In the genomic region with DNA sequence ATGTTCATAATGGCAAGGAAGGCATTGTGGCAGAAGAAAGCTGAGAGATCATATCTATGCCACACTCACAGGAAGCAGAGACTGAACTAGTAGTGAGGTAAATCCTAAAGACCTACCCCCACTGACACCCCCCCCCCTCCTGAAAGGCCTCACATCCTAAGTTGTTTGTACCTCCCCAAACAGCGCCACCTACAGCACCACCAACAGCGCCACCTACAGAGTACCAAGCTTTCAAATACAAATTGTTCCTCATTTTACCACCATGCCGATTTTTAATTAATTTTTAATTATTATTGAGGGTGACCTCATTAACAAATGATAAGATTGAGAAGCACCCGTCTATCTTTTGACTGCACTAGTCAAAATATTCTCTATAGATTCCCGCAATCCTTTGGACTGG, we compare ENCODE assay signal across 17 mouse cellular contexts.
DNase-seq lines count a peak whose midpoint lies in the region; ATAC-seq and TF ChIP-seq lines count a peak whose summit lies in the region.
"Had no signal": no experiment of that assay in that cellular context is flagged by ENCODE, and none has a peak within 500 bp of the region (broad histone marks: within the 10 kb centered on the region; RNA-seq: fewer than 3 reads in every experiment).

No protein-coding gene starts in this region.

- no peak overlapping the region for H3K9ac ChIP-seq in forebrain, postnatal 0 days
- H3K9ac ChIP-seq in forebrain, embryonic 13.5 days, result no peak overlapping the region
- H3K9ac ChIP-seq: forebrain, embryonic 12.5 days; liver, embryonic 13.5 days had no signal

- H3K4me3 ChIP-seq in forebrain, postnatal 0 days (ENCODE audit: low read depth, low read length), result no peak overlapping the region
- no peak overlapping the region for H3K4me3 ChIP-seq in forebrain, embryonic 13.5 days
- H3K4me3 ChIP-seq in left cerebral cortex, adult 2 months, result no peak overlapping the region
- H3K4me3 ChIP-seq: forebrain, embryonic 12.5 days; hindbrain, embryonic 10.5 days; limb, embryonic 10.5 days; liver, embryonic 13.5 days had no signal

- 64% methylated on average over 5 of the region's 5 CpGs for WGBS in forebrain, postnatal 0 days
- WGBS in forebrain, embryonic 13.5 days, result 63% methylated on average over 5 of the region's 5 CpGs

- H3K27ac ChIP-seq in forebrain, postnatal 0 days (ENCODE audit: low read depth, low read length), result no peak overlapping the region
- no peak overlapping the region for H3K27ac ChIP-seq in forebrain, embryonic 13.5 days
- H3K27ac ChIP-seq in left cerebral cortex, adult 2 months, result no peak overlapping the region
- H3K27ac ChIP-seq: forebrain, embryonic 12.5 days; hindbrain, embryonic 10.5 days; limb, embryonic 10.5 days; liver, embryonic 13.5 days; macrophage had no signal

- DNase-seq in forebrain, postnatal 0 days, result no peak
- no peak for DNase-seq in left cerebral cortex, adult 2 months (ENCODE audit: extremely low spot score in 1 of 2, low spot score in 2 of 2)
- no peak for DNase-seq in left cerebral cortex, postnatal 4 days
- DNase-seq in thymus, postnatal 4 days, result peak; percentile 15
- no peak for DNase-seq in thymus, postnatal 10 days (ENCODE audit: low spot score in 2 of 2)
- no peak for DNase-seq in adrenal gland, adult 2 months
- no peak for DNase-seq in right cerebral cortex, postnatal 4 days
- DNase-seq: cerebellum, adult 11-12 months; cerebellum, postnatal 25 days; liver, embryonic 13.5 days had no signal

- no peak for ATAC-seq in forebrain, postnatal 0 days
- no peak for ATAC-seq in forebrain, embryonic 13.5 days

- H3K4me1 ChIP-seq in forebrain, postnatal 0 days (ENCODE audit: insufficient read depth), result peaks cover 5% of the 10 kb centered on the region; the same call in 1 of the 2 replicates
- no peaks in the 10 kb centered on the region for H3K4me1 ChIP-seq in forebrain, embryonic 13.5 days
- H3K4me1 ChIP-seq: forebrain, embryonic 12.5 days; hindbrain, embryonic 10.5 days; liver, embryonic 13.5 days had no signal

- no peak overlapping the region for H3K4me2 ChIP-seq in forebrain, postnatal 0 days (ENCODE audit: low read depth)
- H3K4me2 ChIP-seq in forebrain, embryonic 13.5 days, result no peak overlapping the region
- H3K4me2 ChIP-seq: forebrain, embryonic 12.5 days; liver, embryonic 13.5 days; midbrain, embryonic 11.5 days had no signal

- no peaks in the 10 kb centered on the region for H3K27me3 ChIP-seq in forebrain, postnatal 0 days (ENCODE audit: insufficient read depth, low read length)
- H3K27me3 ChIP-seq in forebrain, embryonic 13.5 days, result no peaks in the 10 kb centered on the region
- H3K27me3 ChIP-seq: forebrain, embryonic 12.5 days; liver, embryonic 13.5 days had no signal

- peak; percentile 24 for TF ChIP-seq CTCF in forebrain, postnatal 0 days (IDR thresholded peaks at IDR 0.05; ENCODE audit: low read depth)
- TF ChIP-seq CTCF in left cerebral cortex, adult 2 months (IDR thresholded peaks at IDR 0.05), result peak; percentile 5

- 0 out of 2 replicates have a peak, but pooled peaks cover 6% of the 10 kb centered on the region for H3K9me3 ChIP-seq in forebrain, postnatal 0 days (ENCODE audit: low read length)
- H3K9me3 ChIP-seq in forebrain, embryonic 13.5 days (replicated peaks), result 0 out of 2 replicates have a peak, but pooled peaks cover 4% of the 10 kb centered on the region
- H3K9me3 ChIP-seq: limb, embryonic 10.5 days; liver, embryonic 13.5 days had no signal

- intact Hi-C loops in left cerebral cortex, adult 2 months (cut with DNase I), result loop anchor here (5.0 kb wide), 1 partner anchor 146 kb away; no protein-coding TSS in a partner anchor
- intact Hi-C loops in left cerebral cortex, postnatal 4 days (cut with DNase I), result no loop called here

- H3K36me3 ChIP-seq in forebrain, postnatal 0 days (ENCODE audit: insufficient read depth), result no peaks in the 10 kb centered on the region
- H3K36me3 ChIP-seq in forebrain, embryonic 13.5 days (ENCODE audit: poor library complexity, severe bottlenecking), result no peaks in the 10 kb centered on the region
- H3K36me3 ChIP-seq: forebrain, embryonic 12.5 days; G1E; hindbrain, embryonic 10.5 days; liver, embryonic 13.5 days had no signal
